Mouse (Mus musculus) erythroblast, embryonic 14.5 days (primary cell): ENCODE measurements around the gene Plac8.

ENCODE experiments used
- GATA1 ChIP-seq: IDR thresholded peaks from 2 replicates; pipeline ENCODE4 v1.6.1; 2012; ENCODE audit warnings: low read length, inconsistent platforms, mixed read lengths
- TAL1 ChIP-seq: IDR thresholded peaks from 3 replicates; pipeline ENCODE4 v1.6.1; 2012; ENCODE audit warnings: low read length, inconsistent platforms, mixed read lengths

DNA sequence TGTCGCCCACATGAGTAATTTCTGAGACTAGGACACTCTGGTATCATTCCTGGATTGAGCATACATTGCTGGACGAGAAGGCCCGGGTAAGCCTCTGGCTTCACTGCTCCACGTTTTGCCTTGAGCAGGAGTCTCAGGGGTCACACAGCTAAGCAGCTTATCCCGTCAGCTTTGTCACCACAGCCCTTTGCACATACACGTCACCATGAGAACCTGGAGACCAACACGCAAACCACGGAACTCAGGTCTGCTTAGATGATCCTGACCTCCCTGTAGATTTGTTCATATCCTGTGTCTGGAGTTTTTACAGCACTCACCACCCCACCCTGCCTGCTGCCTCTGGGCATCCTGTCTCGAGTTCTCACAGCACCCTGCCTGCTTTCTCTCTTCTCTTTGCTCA is 48.9 kb upstream of the Plac8 start:
- TF ChIP-seq GATA1, result no peak
- TF ChIP-seq TAL1, result no peak
